Mouse (Mus musculus): ENCODE results near the gene Frg2f1. TPM values are rescaled to one million over a fixed set of nuclear protein-coding genes. Genes with fewer than 3 reads are reported as not detected.
A peak's percentile ranks its signal among the peaks of the same experiment; 100 is the strongest.

Frg2f1 gene
- total RNA-seq, 2 experiments from 2014 or later, result 4.2 to 6.7 TPM

DNA sequence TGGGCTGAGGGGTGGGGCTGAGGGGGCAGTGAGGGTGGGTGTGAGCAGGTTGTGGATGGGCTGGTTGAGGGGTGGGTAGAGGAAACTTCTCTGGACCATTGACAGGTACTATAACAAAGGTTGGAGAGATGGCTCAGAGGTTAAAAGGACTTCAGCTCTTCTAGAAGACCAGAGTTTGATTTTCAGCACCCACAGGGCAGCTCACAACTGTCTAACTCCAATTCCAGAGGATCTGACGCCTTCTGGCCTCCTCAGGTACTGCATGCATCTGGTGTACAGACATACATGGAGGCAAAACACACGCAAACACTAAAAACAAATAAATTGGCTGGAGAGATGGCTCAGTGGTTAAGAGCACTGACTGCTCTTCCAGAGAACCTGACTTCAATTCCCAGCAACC lies 27.7 kb downstream of the Frg2f1 start:
- intact Hi-C loops (cut with DNase I), result loop anchor here (5.0 kb wide), 1 partner anchor 49 kb away; no protein-coding TSS in a partner anchor
- no peak for DNase-seq

DNA sequence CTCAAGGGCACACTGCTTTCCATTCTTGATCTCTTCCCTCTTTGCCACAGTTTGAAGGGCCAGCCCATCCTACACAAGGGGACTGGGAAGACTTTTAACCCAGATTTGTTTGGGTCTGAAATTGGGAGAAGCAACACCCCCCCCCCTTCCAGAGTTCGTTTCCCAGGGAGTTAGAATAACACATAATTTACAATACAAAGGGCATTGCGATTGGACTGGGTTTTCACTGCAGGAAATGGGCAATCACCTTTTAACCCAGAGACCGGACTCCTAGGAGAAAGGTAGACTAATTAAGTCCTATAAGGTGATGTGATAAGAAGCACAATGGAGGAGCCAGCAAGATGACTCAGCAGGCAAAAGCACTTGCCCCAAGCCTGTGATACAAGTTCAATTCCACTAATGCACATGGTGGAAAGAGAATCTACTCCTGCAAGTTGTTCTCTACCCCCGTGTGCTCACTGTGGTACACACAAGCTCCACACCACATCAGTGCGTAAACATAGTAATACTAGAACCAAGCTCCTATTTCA lies 40.9 kb downstream of the Frg2f1 start:
- DNase-seq, result no peak
- intact Hi-C loops (cut with DNase I), result no loop called here

DNA sequence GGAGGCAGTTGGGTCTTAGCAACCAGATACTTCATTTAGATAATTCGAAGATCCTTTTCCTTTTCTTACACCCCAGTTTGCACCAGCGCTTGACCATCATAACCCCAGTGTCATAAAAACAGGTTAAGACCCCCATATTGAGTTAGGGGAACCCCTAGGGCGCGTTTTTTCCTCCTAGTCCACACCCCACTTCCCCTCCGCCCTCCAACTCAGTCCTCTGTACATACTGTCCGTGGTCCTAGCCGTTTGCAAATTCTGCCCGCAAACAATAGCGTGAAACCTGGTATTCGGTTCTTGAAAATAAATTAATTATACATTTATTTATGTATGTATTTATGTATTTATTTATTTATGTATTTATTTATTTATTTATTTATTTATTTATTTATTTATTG lies 46.4 kb downstream of the Frg2f1 start:
- no peak for DNase-seq
- intact Hi-C loops (cut with DNase I), result no loop called here

DNA sequence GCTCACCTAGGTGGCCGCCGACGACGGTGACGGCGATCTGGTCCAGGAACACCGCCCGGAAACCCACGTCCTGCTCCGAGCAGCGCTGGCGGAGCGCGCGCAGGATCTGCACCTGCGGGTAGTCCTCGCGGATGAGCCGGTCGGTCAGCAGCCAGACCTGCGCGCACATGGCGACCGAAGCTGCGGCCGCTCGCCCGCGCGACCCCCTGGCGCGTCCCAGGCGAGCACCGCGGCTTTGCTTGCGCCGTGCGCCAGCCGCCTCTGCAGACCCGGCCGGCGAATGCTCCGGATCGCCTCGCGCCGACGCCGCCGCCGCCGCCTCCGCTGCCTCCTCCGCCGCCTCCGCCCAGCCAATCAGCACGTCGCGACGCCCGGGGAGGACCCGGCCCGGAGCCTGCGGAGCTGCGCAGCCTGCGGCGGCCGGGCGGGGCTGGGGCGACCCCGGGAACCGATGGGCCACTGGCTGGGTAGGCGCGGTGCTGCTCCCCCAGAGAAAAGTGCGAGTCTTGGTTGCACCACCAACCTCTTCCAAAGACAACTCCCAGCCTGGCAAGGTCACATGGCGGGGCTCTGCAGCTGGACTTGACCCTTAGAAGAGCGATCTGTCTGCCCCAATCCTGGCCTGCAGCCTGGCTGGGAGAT lies 46.9 kb downstream of the Frg2f1 start, which contains the start of gene Rimkla:
Gene Rimkla (minus strand): TSS at position 338 of the 642 bp plus-strand sequence.
- DNase-seq, result peak; percentile 68 to 77
- intact Hi-C loops (cut with DNase I), result no loop called here

DNA sequence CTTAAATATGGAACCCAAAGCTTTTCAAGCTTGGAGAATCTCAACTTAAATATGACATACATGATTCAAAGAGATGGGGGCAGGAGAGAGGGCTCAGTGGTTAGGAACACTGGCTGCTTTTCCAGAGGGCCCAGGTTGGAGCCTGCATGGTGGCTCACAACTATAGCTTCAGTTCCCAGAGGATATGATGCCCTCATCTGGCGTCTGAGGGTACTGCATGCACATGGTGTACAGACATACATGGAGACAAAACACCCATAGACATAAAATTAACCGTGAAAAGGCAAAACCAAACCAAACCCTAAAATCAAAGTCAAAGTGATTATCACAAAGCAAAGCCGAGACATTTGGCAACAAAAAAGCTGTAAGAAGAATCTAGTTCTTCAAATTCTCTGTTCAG lies 48.5 kb downstream of the Frg2f1 start:
- DNase-seq, result peak in 1 of 2 experiments; percentile 30
- intact Hi-C loops (cut with DNase I), result no loop called here

DNA sequence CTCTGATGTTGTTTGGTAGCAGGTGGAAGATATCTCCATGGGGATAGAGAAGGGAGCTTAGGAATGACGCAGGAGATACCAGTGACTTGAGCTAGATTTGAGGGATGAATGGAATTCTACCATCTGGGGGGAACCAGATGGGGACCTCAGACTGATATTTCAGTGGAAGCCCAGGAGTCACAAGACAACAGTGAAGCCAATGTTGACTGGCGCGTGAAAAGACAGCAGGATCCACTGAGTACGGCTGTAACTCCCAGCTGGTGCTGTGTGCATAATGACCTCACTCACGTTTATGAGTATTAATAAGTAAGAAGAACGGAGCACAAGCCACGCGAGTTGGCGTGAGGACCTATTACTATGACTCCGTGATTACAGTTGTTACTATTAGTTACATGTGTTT lies 49.7 kb downstream of the Frg2f1 start:
- intact Hi-C loops (cut with DNase I), result no loop called here
- DNase-seq, result no peak

DNA sequence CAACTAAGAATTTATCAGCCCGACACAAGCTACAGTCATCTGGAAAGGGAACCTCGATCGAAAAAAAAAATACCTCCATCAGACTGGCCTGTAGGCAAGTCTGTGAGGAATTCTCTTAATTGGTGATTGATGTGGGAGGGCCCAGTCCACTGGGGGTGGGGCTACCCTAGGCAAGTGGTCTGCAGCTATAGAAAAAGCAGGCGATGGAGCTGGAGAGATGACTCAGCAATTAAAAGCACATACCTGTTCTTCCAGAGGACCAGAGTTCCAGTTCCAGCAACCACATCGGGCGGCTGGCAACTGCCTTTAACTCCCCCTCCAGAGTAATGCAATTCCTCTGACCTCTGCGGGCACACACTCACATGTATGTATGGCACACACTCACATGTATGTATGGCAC lies 54.4 kb downstream of the Frg2f1 start:
- no peak for DNase-seq
- intact Hi-C loops (cut with DNase I), result no loop called here

DNA sequence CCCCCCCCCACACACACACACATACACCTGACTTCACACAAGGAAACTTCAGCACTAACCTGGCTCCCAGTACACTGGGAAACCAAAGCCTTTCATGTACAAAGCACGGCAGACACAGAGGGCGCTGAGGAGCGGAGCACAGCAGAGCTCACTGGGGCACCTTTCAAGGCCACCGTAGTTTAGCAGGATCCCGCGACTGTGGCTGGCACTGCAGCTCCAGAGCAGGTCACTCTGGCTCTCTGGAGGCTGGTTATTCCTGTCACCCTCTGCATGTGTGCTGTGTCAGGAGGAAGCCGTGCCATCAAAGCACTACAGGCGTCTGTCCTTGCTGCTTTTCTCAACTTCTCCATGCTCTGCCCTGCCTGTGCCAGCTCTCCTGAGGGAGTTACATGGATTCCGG lies 56.3 kb downstream of the Frg2f1 start:
- intact Hi-C loops (cut with DNase I), result no loop called here
- peak in 1 of 2 experiments; percentile 33 for DNase-seq

Other genes with a start within 250 kb of the Frg2f1 start
- 100 to 1,000 TPM; 725 to 726 TPM for gene Ybx1, start 244.9 kb downstream of the Frg2f1 start, total RNA-seq (2021)
- 10 to 100 TPM; 11.0 to 11.2 TPM for gene Ppih, start 219.0 kb downstream of the Frg2f1 start, total RNA-seq (2021)
- gene Ccdc30, start 124.0 kb downstream of the Frg2f1 start, total RNA-seq (2021), result under 1 TPM; 0.27 to 0.38 TPM
- gene Ppcs, start 117.1 kb downstream of the Frg2f1 start, total RNA-seq (2021), result 1 to 10 TPM; 8.4 to 8.5 TPM
- gene Zmynd12, start 116.7 kb downstream of the Frg2f1 start, total RNA-seq (2021), result not detected
- under 1 TPM; 0.68 to 0.76 TPM for gene Rimkla, start 46.9 kb downstream of the Frg2f1 start, total RNA-seq (2021)
- 10 to 100 TPM; 26.5 to 32.7 TPM for gene Foxj3, start 2.5 kb downstream of the Frg2f1 start, total RNA-seq (2021)
- gene Guca2a, start 98.2 kb upstream of the Frg2f1 start, total RNA-seq (2021), result not detected
- gene Guca2b, start 119.4 kb upstream of the Frg2f1 start, total RNA-seq (2021), result not detected
- 1 to 10 TPM; 5.7 to 6.3 TPM for gene Hivep3, start 194.3 kb upstream of the Frg2f1 start, total RNA-seq (2021)

All from heart, postnatal 14 days (tissue).